Mouse (Mus musculus): ENCODE data around the gene Spata2. TPM values are rescaled to one million over a fixed set of nuclear protein-coding genes. Genes with fewer than 3 reads are reported as not detected.

The Spata2 gene
- total RNA-seq, 2 experiments from 2014 or later: 16.6 to 17.5 TPM

DNA sequence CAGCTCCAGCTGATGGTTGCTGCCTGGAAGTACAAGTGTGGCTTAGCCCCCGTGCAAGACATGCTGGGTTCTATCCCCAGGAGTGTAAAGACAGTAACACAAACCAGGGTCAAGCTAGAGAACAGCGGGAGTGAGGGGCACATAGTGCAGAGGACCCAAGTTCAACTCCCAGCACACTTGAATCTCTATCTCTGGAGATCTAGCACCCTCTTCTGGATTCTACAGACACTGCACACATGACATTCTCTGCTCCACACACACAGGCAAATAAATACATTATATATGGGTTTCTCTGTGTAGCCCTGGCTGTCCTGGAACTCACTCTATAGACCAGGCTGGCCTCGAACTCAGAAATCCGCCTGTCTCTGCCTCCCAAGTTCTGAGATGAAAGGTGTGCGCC is 20.3 kb upstream of the Spata2 start:
- no peak for DNase-seq
- intact Hi-C loops (cut with DNase I): no loop called here

DNA sequence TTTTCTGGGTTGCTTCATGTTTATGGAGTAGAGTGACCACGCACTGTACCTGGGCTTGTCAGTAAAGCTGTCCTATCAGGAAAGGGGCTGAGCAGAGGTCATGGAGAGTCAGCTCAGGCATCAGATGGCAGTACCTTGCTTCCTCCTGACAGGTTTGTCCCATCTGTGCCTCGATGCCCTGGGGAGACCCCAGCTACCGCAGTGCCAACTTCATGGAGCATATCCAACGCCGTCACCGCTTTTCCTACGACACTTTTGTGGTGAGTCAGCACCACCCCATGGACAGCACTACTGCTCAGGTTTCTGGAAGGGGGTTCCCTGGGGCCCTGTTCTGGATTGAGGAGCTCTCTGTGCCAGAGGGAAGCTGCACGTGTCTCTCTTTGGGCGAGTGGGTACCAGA is 19.7 kb upstream of the Spata2 start:
- DNase-seq: no peak
- intact Hi-C loops (cut with DNase I): no loop called here

GRCm38 (mm10) chr2:167510485-167510884 is 17.8 kb upstream of the Spata2 start:
- DNase-seq: no peak
- intact Hi-C loops (cut with DNase I): no loop called here

DNA sequence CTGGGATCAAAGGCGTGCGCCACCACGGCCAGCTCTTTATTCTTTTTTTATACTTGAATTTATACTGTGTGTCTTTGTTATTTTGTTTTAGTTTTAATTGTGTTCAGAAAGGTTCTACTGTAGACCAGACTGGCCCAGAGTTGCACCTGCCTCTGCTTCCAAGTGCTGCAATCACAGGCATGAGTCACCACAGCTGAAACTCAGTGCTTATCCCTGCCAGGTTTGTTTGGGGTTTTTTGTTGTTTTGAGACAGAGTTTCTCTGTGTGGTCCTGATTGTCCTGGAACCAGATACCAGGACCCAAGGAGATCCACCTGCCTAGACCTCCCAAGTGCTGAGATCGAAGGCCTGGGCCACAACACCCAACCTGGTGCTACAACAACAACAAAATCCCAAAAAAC is 15.9 kb upstream of the Spata2 start:
- intact Hi-C loops (cut with DNase I): no loop called here
- no peak for DNase-seq

DNA sequence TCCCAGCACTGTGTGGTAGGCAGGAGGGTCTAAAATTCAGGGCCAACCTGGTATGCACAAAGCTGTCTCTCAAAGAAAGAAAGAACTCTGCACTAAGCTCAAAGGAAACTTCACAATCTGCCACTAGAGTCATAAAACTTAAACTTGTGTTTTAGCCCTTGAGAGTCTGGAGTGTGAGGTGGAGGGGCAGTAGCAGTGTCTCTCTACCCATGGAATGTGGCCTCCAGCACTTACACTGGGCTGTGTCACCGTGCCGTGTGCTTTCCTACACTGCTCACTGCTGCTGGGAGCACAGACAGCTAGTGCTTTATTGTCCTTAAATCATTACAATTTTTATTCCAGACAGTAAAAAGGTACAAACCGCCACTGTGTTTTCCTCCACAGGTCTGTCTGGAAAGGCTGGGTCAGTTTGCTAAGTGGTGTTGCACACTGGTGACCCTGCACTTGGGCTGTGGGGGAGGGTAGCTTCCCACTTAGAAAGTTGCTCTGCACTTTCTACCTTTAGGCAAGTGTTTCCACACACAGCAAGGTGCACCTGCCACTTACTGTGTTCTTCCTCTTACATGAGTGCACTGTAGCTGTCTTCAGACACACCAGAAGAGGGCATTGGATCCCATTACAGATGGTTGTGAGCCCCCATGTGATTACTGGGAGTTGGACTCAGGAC is 15.2 kb upstream of the Spata2 start:
- intact Hi-C loops (cut with DNase I): no loop called here
- DNase-seq: no peak

DNA sequence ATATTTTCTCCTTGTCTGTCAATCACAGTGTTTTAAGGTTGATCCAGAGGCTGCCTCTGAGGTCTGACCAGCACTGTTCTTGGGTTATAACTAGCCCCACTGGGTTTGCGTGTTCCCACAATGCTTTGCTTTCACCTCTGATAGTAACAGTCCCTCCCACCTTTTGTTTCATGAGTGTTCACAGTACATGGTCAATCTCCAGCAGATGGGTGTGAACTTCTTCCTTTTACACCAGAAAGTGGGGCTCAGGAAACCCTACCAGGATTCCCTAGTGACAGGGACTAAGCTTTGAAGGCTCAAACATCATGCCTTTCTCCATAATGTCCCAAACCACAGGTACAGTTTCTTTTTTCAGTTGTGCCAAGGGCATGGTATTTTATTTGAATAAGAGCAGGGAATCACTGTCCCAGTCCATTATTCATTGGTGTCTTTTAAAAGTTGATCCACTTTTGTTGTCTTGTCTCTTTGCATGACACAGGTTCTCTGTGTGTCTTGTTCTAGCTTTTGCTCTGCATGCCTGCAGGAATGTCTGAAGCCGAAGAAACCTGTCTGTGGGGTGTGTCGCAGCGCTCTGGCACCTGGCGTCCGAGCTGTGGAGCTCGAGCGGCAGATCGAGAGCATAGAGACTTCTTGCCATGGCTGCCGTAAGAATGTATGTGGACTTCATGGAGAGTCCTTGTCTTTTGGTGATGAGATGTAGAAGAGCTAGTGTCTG is 14.0 kb upstream of the Spata2 start:
- intact Hi-C loops (cut with DNase I): no loop called here

DNA sequence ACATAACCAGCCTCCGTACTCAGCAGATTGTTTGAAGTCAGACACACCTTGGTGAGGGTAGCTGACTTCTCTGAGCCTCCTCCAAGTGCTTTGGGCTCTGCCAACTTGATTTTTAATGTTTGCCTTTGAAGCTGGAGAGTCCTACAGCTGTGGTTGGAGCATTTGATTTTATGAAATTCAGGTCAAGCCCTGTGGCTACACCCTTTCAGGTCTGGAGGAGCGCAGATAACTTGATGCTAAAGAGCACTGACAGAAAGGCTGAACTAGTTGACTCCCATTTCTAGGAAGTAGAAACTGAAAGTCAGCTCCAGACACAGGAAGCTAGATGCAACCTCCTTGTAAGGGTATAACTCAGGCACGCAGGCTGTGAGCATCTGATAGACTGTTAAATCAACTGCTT is 12.4 kb upstream of the Spata2 start:
- intact Hi-C loops (cut with DNase I): no loop called here
- DNase-seq: no peak

More for the DNA sequence above, 14.0 kb upstream of the Spata2 start:
- no peak for DNase-seq

DNA sequence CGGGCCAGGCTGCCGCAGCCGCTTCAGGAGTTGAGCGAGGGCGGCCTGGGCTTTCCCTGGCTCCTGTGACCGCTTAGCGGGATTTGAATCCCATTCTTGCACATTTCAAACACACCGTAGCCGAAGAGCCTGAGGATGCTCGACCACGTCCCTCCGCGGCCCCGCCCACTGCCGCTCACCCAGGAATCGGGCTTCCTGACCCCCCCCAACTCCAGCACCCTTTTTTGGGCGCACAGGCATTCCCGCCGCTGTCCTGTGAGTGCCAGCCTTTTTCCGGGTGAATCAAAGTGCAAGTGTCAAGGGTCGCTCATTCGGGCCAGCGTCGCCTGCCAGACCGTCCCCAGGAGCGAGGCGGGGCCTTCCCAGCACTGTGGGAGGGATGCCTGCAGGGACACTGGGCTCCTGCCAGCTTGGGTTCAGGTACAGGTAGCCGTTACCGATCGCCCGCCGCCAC is 11.2 kb upstream of the Spata2 start:
- DNase-seq: peak; percentile 36 to 48

DNA sequence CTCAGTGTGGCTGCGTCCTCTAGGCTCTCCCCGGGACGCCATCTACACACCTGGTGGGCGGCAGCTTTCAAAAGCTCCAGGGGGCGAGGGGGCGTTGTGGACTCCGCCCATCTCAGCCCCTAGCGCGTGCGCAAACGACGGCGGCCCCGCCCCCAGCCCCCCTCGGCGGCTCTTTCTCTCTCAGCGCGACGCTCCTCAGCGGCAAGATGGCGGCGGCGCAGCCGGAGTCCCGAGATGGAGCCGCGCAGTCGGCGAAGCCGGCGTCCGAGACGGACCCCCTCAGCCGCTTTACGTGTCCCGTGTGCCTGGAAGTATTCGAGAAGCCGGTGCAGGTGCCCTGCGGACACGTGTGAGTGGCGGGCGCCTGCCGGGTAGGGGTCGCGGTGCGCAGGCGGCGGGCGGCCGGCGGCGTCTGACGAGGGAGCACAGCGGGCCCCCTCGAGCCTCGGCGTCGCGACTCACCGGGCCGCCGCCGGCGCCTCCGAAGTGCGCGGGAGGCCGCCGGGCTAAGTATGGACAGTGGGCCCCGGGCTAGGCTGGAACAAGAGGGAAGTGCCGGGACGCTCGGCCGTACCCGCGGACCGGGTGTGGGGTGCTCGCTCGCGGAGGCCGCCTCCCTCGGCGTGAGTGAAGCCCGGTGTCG is 10.7 kb upstream of the Spata2 start:
- intact Hi-C loops (cut with DNase I): no loop called here
- peak; percentile 79 to 81 for DNase-seq

More for the DNA sequence above, 11.2 kb upstream of the Spata2 start:
- intact Hi-C loops (cut with DNase I): no loop called here

- intact Hi-C loops (cut with DNase I): no loop called here
- no peak for DNase-seq
These were observed 10.0 kb upstream of the Spata2 start for GRCm38 (mm10) chr2:167502554-167503252.

GRCm38 (mm10) chr2:167497272-167497671 is 4.6 kb upstream of the Spata2 start:
- intact Hi-C loops (cut with DNase I): no loop called here

GRCm38 (mm10) chr2:167496437-167496836 is 3.8 kb upstream of the Spata2 start:
- intact Hi-C loops (cut with DNase I): no loop called here
- DNase-seq: no peak

More at GRCm38 (mm10) chr2:167497272-167497671, 4.6 kb upstream of the Spata2 start:
- no peak for DNase-seq

- peak in 1 of 2 experiments; percentile 47 for DNase-seq
- intact Hi-C loops (cut with DNase I): no loop called here
These were observed 654 bp downstream of the Spata2 start, which contains the start of gene Rnf114 for GRCm38 (mm10) chr2:167491757-167492708. Rnf114 (plus strand) TSS chr2:167492645.

GRCm38 (mm10) chr2:167490813-167491525 is 1.7 kb downstream of the Spata2 start:
- intact Hi-C loops (cut with DNase I): no loop called here
- no peak for DNase-seq

DNA sequence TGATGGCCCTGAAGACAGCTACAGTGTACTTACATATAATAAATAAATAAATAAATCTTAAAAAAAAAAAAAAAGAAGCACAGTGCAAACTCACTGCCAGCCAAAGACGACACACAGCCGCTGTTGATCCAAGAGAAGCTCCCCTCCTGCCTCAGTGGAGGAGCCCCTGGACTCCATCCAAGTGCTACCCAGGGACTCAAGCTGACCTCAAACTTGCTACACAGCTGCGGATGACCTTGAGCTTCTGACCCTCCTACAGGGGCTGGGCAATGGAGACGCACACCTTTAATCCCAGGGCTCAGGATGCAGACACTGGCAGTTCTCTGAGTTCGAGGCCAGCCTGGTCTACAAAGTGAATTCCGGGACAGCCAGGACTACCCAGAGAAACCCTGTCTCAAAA is 4.7 kb downstream of the Spata2 start:
- intact Hi-C loops (cut with DNase I): no loop called here
- no peak for DNase-seq

DNA sequence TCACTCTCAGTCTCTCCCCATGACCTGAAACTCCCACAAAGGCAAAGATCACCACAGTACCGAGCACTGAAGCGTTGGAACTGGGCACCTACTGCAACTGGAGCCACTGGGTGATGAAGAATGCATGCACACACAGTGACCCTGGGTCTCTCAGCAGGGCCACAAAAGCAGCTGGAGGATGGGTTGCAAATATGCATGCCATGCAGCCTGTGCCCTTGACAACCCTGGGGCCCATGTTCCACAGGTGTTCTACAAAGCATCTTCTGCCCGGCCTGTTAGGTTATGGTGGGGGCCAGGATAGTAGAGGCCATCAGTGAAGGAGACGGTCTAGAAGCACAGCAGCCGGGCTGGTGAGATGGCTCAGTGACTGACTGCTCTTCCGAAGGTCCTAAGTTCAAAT is 5.1 kb downstream of the Spata2 start:
- no peak for DNase-seq
- intact Hi-C loops (cut with DNase I): no loop called here

DNA sequence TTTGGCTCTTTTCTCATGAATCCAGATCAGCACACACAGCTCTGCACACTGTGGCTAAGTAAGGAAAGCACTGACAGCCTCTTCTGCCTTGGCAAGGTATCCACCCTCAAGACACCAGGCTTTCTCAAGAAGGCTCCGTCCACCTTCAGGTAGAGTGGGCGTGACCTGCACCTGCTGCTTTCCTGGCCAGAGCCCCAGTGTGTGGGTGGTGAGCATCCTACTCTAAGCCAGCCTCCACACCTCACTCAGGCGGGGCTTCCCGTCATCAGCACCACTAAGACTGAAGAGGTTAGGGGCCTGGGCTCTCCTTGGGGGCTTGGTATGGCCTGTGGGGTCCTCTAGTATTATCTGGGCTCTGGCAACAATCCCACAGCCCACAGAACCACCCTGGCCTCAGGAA is 6.1 kb downstream of the Spata2 start:
- intact Hi-C loops (cut with DNase I): no loop called here
- no peak for DNase-seq

GRCm38 (mm10) chr2:167485501-167486377 is 6.9 kb downstream of the Spata2 start:
- peak; percentile 51 to 68 for DNase-seq
- intact Hi-C loops (cut with DNase I): no loop called here

Data from gastrocnemius, postnatal 36 days (tissue).